Mouse (Mus musculus) heart, embryonic 16.5 days (tissue): ENCODE results near the gene Myo7a. TPM values are rescaled to one million over a fixed set of nuclear protein-coding genes. Genes with fewer than 3 reads are reported as not detected.

Experiments used
- ATAC-seq: fragments of 200-750 bp; cut with Nextera tagmentation; replicated peaks from 2 replicates; pipeline ENCODE4 v1.8.0; 2017; ENCODE audit warnings: moderate number of reproducible peaks; ENCODE audit not compliant: insufficient read depth, low FRiP score; ENCODE audit errors: extremely low read depth
- H3K27ac ChIP-seq: fragments of 300-500 bp; sonication (generic); 2 replicates; pipeline ENCODE4 v1.5.1; 2014; ENCODE audit warnings: mild to moderate bottlenecking, low read length, control low read depth, moderate library complexity
- H3K27me3 ChIP-seq: fragments of 300-500 bp; sonication (generic); 2 replicates; pipeline ENCODE4 v1.6.1; 2014; ENCODE audit warnings: low read length, mixed read lengths; ENCODE audit not compliant: control insufficient read depth, insufficient read depth
- H3K36me3 ChIP-seq: fragments of 300-500 bp; sonication (generic); 2 replicates; pipeline ENCODE4 v1.6.1; 2014; ENCODE audit not compliant: control insufficient read depth, insufficient read depth
- H3K4me1 ChIP-seq: fragments of 300-500 bp; sonication (generic); 2 replicates; pipeline ENCODE4 v1.6.1; 2014; ENCODE audit warnings: low read length, mixed read lengths; ENCODE audit not compliant: control insufficient read depth, insufficient read depth
- H3K4me2 ChIP-seq: fragments of 300-500 bp; sonication (generic); 2 replicates; pipeline ENCODE4 v1.6.1; 2014; ENCODE audit warnings: low read depth, mild to moderate bottlenecking, control low read depth, low read length
- H3K4me3 ChIP-seq: fragments of 300-500 bp; sonication (generic); 2 replicates; pipeline ENCODE4 v1.5.1; 2014; ENCODE audit warnings: mild to moderate bottlenecking, control low read depth, low read length
- H3K9ac ChIP-seq: fragments of 300-500 bp; sonication (generic); 2 replicates; pipeline ENCODE4 v1.6.1; 2014; ENCODE audit warnings: low read length, control low read depth
- H3K9me3 ChIP-seq: fragments of 300-500 bp; sonication (generic); replicated peaks from 2 replicates; pipeline ENCODE4 v1.6.1; 2016; ENCODE audit warnings: low read length; ENCODE audit not compliant: control insufficient read depth
- WGBS: fragments of 180-500 bp; shearing (Covaris S2); extraction: QIAGEN DNeasy Blood & Tissue Kit; methylation state at CpG from one replicate; pipeline ENCODE4 v1.1.7; 2014; 5-methylcytosine and 5-hydroxymethylcytosine counted together
- polyA plus RNA-seq: library from polyadenylated mRNA; unstranded; fragments of >200 nt; fragmentation: Nextera tagmentation; extraction: Ambion mirVana; gene quantifications from 2 replicates; pipeline ENCODE4 v1.2.1, GENCODE M21; 2015

Myo7a gene
- polyA plus RNA-seq, result 4.8 and 6.5 TPM in 2 replicates

DNA sequence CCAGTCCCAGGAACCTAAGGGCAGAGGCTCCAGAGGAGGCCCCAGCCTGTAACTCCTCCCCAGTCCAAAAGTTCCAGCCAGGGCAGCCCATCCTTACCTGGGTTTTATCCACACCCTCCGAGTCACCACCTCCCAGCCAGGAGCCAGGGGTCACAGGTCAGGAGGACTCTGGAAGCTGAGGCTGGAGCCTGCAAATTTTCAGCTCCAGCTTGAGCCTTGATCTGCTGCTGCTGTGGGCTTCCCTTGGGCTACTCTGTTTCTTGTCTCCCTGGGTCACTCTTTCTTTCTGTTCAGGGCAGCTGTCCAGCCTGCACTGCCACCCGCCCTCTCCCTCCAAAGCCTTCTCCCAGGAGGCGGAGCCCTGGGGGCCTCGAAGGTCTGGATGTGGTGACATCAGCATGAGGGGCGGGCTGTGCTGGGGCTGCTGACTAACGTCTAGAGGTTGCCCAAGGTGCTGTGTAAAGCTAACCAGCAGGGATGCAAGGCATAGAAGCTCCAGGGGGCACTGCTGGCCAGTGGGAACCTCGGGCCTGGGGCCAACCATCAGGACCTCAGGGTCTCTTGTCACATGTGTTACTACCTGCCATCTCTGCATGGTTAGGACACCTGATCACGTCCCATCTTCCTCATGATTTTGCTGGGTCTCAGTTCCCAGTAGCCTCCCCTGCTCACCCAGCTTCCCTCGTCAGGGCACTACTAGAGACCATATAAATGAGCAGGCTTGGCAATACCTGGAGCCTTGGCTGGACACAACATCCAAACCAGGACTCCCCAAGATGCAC, at the start of gene Myo7a:
Gene Myo7a, minus strand, starts transcription at position 346 of the 782 bp plus-strand sequence.
- H3K9me3 ChIP-seq, result no peaks in the 10 kb centered on the region
- WGBS, result 41% methylated on average over 9 of the region's 9 CpGs
- ATAC-seq, result peak; percentile 28; the same call in 1 of the 2 replicates
- no peaks in the 10 kb centered on the region for H3K27me3 ChIP-seq
- H3K27ac ChIP-seq, result no peak within 1 kb of the TSS
- peak within 1 kb of the TSS; percentile 52; the same call in 1 of the 2 replicates for H3K9ac ChIP-seq
- H3K4me3 ChIP-seq, result peak within 1 kb of the TSS; percentile 39
- H3K36me3 ChIP-seq, result no peaks in the 10 kb centered on the region
- peaks cover 15% of the 10 kb centered on the region for H3K4me1 ChIP-seq
- peak within 1 kb of the TSS; percentile 66 for H3K4me2 ChIP-seq

DNA sequence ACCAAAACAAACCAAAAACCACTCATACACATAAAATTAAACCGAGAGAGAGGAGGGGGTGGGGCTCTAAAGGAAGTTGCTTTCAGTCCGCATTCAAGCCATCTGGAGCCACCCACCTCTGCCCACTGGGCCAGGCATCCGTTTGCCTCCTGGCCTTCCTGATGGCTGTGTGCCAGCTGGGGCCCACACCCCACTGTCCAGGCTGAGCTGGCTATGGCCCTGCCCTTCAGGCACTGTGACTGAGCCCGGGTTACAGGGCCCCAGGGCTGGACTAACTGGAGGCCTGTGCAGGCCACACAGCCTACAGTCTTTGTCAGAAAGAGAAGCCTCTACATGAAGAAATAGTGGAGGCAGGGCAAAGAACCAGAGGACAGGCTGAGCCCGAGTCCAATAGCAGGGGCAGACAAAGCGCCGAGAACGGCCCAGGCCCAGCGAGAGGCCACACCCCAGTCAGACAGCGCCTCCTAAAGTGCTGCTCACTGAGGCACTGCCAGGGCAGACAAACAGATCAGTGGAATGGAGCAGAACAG, 45.7 kb upstream of the Myo7a start:
- H3K27ac ChIP-seq, result peak overlapping the region; percentile 67

GRCm38 (mm10) chr7:98164382-98164998, 45.2 kb upstream of the Myo7a start:
- no peak for ATAC-seq
- Histone ChIP-seq H3K9me3 (no peaks in the 10 kb centered on the region), H3K4me1 (peaks cover 20% of the 10 kb centered on the region), H3K4me3 (no peak overlapping the region), H3K36me3 (no peaks in the 10 kb centered on the region), H3K27me3 (no peaks in the 10 kb centered on the region), H3K9ac (no peak overlapping the region), H3K4me2 (no peak overlapping the region), H3K27ac (0 out of 2 replicates have a peak overlapping the region, but pooled peaks have one; percentile 56)
- 77% methylated on average over 9 of the region's 9 CpGs for WGBS

More for the DNA sequence above, 45.7 kb upstream of the Myo7a start:
- Histone ChIP-seq H3K27me3 (no peaks in the 10 kb centered on the region), H3K9ac (peak overlapping the region; percentile 49), H3K4me2 (no peak overlapping the region; the same call in 1 of the 2 replicates), H3K4me3 (no peak overlapping the region), H3K4me1 (peaks cover 18% of the 10 kb centered on the region), H3K9me3 (no peaks in the 10 kb centered on the region), H3K36me3 (no peaks in the 10 kb centered on the region)
- 54% methylated on average over 10 of the region's 10 CpGs for WGBS
- peak; percentile 37; the same call in 1 of the 2 replicates for ATAC-seq

DNA sequence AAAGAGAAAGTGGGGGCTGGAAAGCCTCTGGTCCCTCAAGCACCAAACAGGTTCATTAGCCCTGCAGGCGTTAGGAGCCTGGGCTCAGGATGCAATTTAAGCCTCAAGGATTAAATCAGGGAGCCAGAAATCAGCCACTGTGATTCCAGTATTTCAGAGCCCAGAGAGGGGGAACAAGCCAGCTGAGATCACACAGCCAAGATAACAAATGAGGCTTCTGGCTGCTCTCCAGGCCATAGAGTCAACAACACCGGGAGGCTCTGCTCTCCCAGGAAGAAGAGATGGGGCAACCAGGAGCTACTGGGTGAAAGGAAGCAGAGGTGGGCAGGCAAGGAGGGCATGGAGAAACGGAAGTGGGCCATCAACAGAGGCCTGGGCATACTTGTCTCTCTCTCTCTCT, 44.4 kb upstream of the Myo7a start:
- Histone ChIP-seq H3K4me3 (no peak overlapping the region), H3K4me1 (peaks cover 20% of the 10 kb centered on the region), H3K9me3 (no peaks in the 10 kb centered on the region), H3K4me2 (no peak overlapping the region), H3K36me3 (no peaks in the 10 kb centered on the region), H3K27me3 (no peaks in the 10 kb centered on the region), H3K9ac (no peak overlapping the region), H3K27ac (no peak overlapping the region)
- 48% methylated on average over 3 of the region's 3 CpGs for WGBS
- ATAC-seq, result no peak

- Histone ChIP-seq H3K27ac (no peak overlapping the region), H3K4me3 (no peak overlapping the region), H3K36me3 (no peaks in the 10 kb centered on the region), H3K4me1 (peaks cover 20% of the 10 kb centered on the region), H3K9me3 (no peaks in the 10 kb centered on the region), H3K4me2 (no peak overlapping the region), H3K27me3 (no peaks in the 10 kb centered on the region), H3K9ac (no peak overlapping the region)
- ATAC-seq, result no peak
- 63% methylated on average over 6 of the region's 6 CpGs for WGBS
Observed at GRCm38 (mm10) chr7:98162239-98162638, 42.9 kb upstream of the Myo7a start.

- H3K4me3 ChIP-seq, result no peak overlapping the region
- no peak overlapping the region for H3K4me2 ChIP-seq
- H3K9me3 ChIP-seq, result no peaks in the 10 kb centered on the region
- no peaks in the 10 kb centered on the region for H3K36me3 ChIP-seq
- WGBS, result 32% methylated on average over 8 of the region's 8 CpGs
- no peak for ATAC-seq
- H3K9ac ChIP-seq, result 0 out of 2 replicates have a peak overlapping the region, but pooled peaks have one; percentile 24
- H3K27me3 ChIP-seq, result no peaks in the 10 kb centered on the region
- H3K27ac ChIP-seq, result peak overlapping the region; percentile 41
- peaks cover 27% of the 10 kb centered on the region for H3K4me1 ChIP-seq
Observed at GRCm38 (mm10) chr7:98160041-98160740, 40.9 kb upstream of the Myo7a start.

DNA sequence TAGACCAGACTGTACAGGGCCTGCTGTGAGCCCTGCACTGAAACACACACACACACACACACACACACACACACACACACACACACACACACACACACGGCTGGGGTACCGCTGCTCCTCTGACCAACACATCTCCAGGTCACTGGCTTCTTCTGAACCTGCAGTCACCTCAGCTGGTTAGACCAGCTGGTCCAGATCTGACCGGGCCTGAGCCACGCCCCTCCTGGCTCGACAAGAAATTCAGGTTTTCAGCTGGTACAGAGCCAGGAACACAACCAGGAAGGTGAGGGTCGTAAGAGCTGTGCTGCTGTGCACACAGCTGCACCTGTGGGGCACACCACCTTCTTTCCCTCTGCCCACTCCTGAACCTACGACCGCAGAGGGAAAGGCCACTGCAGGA, 39.2 kb upstream of the Myo7a start:
- no peak for ATAC-seq
- Histone ChIP-seq H3K4me2 (no peak overlapping the region), H3K36me3 (no peaks in the 10 kb centered on the region), H3K4me3 (no peak overlapping the region), H3K9ac (no peak overlapping the region), H3K4me1 (peaks cover 21% of the 10 kb centered on the region), H3K27me3 (no peaks in the 10 kb centered on the region), H3K9me3 (no peaks in the 10 kb centered on the region), H3K27ac (no peak overlapping the region)
- WGBS, result 52% methylated on average over 8 of the region's 8 CpGs

GRCm38 (mm10) chr7:98157636-98158332, 38.5 kb upstream of the Myo7a start:
- no peak overlapping the region for H3K4me3 ChIP-seq
- no peak overlapping the region for H3K4me2 ChIP-seq
- H3K27ac ChIP-seq, result no peak overlapping the region
- no peaks in the 10 kb centered on the region for H3K36me3 ChIP-seq
- H3K9me3 ChIP-seq, result no peaks in the 10 kb centered on the region
- ATAC-seq, result no peak
- WGBS, result 52% methylated on average over 5 of the region's 5 CpGs
- H3K9ac ChIP-seq, result no peak overlapping the region
- no peaks in the 10 kb centered on the region for H3K27me3 ChIP-seq
- H3K4me1 ChIP-seq, result peaks cover 21% of the 10 kb centered on the region
